Mouse (Mus musculus): ENCODE measurements around the gene A930033H14Rik.

GRCm38 (mm10) chr10:69187773-69188443, 25.0 kb downstream of the A930033H14Rik start:
- TF ChIP-seq CTCF (IDR thresholded peaks at IDR 0.05; ENCODE audit: extremely low read depth, insufficient read length, insufficient replicate concordance, low read depth, low read length) (no peak), POLR2A (IDR thresholded peaks at IDR 0.05; ENCODE audit: low read depth, low read length) (no peak)

Measured in small intestine, adult 2 months (tissue).